Mouse (Mus musculus) left cerebral cortex, postnatal 10 days (tissue): ENCODE measurements around the gene Pdzd3. TPM values are rescaled to one million over a fixed set of nuclear protein-coding genes. Genes with fewer than 3 reads are reported as not detected.
"Not testable (repeated sequence)": the region's sequence is repeated elsewhere in the genome, so short reads cannot be mapped to it uniquely, and the experiment has no call there.

ENCODE experiments used
- DNase-seq, 2 experiments: peaks; one replicate each; pipeline ENCODE4 v3.0.0; 2021 to 2022; ENCODE audit warnings: low spot score in 2 of 2, mixed read lengths in 1 of 2; ENCODE audit errors: extremely low spot score in 1 of 2
- intact Hi-C: fragments of 180-260 bp; cut with DNase I; formaldehyde crosslinking; loops from one replicate; pipeline ENCODE4 v1.15.1; 2025
- total RNA-seq, 2 experiments: library from RNA; stranded (reverse); gene quantifications; 2 replicates each; pipeline ENCODE4 v1.2.3; 2021

The Pdzd3 gene
- total RNA-seq: under 1 TPM; 0.53 to 0.60 TPM

DNA sequence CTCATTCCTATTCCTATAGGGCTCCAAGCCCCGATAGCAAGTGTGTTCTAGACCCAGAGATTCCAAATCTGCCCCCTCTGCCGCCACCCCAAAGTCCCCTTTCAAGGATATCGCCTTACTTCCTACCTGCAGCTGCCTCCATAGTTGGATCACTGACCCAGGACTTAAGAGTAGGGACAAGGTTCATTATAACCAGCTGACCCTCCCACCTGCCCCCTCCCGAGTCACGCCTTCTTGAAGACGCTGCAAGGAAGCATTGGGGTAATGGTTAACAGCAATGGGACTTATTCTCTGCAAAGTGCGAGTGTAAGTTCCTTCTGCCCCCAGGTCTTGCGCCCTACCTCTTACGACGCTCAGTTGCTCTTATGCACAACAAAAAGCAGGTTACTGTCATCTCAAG lies at the start of gene Pdzd3:
Pdzd3 (minus strand) TSS at position 158 of the 400 bp plus-strand sequence.
- no peak for DNase-seq
- intact Hi-C loops: no loop called here

DNA sequence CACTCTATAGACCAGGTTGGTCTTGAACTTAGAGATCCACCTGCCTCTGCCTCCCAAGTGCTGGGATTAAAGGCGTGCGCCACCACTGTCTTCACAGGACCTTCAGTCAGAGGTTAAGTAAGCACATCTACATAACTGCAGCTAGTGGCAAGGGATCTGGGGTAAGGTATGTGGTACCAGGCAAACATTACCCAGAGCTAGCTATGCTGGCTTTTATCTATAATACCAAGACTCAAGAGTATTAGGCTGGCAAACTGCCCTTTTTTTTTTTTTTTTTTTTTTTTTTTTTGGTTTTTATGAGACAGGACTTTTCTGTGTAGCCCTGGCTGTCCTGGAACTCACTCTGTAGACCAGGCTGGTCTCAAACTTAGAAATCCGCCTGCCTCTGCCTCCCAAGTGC lies 48.7 kb upstream of the Pdzd3 start:
- DNase-seq, intact Hi-C loops: not testable (repeated sequence)

DNA sequence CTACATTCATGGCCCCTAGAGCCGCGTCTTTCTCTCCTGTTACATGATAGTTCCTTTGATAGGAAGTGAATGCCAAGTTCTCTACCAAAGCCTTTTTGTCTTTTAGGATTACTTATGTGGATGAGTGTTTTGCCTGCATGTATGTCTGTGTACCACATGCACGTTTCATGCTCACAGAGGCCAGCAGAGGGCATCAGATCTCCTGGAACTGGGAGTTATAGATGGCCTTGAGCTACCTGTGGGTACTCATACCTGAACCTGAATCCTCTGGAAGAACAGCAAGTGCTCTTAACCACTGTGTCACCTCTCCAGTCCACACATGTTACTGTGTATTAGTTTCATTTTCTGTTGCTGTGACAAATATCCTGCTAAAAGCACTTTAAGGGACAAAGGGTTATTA lies 41.2 kb upstream of the Pdzd3 start:
- no peak for DNase-seq
- intact Hi-C loops: no loop called here

DNA sequence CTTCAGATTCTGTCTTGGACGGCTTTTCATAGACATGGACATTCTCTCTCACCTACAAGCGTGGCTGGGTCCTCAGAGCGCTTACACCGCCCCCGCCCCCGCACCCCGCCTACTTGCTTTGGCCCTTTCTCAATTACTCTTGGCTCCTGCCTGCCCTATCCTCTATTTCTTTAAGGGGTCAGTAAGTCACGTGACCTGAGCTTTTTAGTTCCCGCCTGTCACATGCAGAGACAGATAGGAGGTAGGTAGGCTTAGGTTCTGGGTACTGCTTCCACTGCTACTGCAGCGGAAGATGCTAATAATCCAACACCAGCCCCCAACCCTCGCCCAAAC lies 37.7 kb upstream of the Pdzd3 start:
- DNase-seq: no peak
- intact Hi-C loops: no loop called here

DNA sequence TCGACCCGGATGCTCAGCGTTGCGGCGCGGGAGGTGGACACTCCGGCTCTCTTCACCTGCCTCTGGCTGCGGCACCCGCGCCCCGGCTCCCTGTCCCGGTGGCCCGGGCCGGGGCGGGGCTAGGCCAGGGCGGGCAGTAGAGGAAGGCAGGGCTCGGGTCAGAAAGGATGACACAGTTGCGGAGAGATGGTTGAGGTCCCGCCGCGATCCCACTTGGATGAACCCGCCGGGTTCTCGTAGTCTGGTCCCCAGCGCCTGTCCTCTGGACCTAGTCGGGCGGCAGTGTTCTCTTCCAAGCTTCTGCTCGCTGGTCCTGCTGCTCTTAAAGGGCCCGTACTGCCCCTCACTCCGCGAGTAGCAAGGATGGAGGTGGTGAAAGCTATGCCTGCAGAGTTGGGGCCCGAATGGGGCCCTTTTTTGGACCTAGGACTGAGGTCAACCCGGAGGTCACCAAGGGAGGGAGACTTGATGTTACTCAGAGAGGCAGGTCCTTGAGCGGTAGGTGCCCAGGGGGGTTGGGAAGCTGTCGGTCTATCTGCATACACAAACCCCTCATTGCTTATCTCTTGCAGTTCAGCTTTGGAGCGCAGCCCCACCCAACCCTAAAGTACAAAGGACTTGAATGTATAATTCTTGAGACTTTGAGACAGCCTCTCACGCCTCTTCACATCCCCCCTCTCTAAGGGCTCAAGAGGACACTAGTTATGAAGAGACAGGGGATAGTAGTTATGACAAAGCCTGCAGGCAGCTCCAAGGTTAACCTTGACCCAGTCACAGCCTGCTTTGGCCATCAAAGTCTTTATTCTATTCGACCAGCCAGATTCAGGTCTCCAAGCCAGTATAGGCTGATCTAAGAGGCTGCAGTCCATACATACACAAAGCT lies 37.0 kb upstream of the Pdzd3 start, which contains the start of gene Abcg4:
Abcg4 (minus strand) TSS at position 540 of the 883 bp plus-strand sequence.
- DNase-seq: peak in 1 of 2 experiments; percentile 58
- intact Hi-C loops: no loop called here

DNA sequence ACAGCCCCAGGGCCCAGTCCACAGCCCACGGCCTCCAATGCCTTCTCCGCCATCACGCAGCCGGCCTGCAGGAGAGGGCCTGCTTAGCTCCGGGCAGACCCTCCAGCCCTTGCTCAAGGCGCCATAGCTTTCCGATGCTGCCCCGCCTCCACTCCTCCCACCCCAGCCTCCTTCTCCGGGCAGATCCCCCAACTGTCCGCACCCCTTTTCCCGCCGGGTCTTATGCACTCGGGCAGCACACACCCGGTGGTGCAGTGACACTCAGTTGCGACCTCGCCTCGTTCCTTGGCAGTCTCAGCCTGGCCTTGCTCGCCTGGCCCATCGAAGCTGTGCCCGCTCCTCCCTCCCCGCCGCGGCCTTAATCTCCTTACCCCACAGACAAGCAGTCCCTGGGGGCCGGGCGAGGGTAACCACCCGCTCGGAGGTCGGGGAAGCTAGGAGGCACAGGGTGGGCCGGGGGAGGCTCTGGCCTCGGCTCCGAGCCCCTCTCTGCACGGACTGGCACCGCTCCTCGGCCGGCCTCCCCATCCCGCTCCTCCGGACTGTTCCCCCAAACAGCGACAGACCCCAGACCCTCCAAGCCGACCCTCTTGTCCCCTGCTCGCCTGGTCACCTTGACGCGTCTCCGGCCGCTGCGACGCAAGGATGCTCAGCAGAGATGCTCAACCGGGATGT lies 36.3 kb upstream of the Pdzd3 start:
- intact Hi-C loops: no loop called here
- DNase-seq: peak in 1 of 2 experiments; percentile 60

DNA sequence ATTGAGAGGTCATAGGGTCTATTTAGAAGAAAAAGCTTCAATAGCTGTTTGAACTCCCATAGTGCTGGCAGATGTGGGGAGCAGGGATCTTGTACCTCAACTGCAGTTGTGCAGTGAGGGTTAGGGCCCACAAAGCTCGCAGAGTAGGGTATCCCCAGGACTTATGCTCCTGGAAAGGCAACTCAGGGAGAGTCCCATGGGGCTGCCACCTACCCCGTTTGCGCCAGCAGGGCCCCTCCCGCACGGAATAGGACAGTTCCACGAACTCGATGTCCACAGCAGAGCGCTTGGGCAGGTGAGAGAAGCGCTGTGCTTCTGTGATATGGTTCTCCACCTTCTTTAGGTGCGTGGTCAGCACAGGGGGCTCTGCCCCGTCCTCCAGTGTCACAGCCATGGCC lies 35.7 kb upstream of the Pdzd3 start:
- DNase-seq: no peak
- intact Hi-C loops: no loop called here

DNA sequence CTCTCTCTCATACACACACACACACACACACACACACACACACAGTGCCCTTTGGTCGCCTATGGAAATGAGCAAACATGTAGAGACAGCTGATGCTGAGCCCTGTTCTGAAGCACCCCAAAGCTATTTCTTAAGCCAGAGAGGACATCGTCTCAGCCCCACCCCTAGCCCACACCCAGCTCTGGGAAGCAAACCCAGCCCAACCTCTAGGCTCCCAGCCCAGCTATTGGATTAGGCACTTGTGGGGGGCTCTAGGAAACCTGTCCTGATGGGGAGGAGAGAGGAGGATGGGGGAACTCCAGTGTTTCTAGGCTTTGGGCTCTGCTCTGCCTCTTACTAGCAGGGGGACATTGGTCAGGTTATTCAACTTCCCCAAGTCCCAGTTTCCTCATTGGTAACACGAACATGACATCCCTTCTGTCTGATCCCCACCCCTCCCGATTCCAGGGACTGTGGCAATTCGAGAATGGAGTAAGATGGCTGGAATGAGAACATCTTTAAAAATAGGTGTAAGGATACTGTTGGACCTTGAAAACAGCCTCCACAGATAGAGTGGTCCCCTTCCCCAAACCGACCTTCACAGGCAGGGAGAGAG lies 35.1 kb upstream of the Pdzd3 start:
- intact Hi-C loops: no loop called here
- no peak for DNase-seq

DNA sequence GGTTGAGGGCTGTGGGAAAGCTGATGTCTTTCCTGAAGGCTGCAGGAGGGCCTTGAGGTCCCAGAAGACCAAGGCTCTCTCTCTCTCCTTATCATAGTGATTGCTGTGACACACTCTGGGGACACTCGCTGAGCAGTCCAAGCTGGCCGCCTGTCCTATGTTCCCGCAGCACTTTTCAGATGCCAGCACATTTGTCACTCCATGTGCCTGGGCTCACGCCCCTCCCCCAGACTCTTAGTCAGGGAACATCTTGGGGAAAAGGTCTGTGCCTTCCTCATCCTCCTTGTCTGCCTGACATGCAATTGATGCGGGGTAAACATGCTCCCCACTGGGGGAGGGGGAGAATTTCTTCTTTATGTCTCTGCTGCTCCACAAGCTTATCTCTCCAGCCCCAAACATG lies 31.9 kb upstream of the Pdzd3 start:
- intact Hi-C loops: no loop called here
- no peak for DNase-seq

DNA sequence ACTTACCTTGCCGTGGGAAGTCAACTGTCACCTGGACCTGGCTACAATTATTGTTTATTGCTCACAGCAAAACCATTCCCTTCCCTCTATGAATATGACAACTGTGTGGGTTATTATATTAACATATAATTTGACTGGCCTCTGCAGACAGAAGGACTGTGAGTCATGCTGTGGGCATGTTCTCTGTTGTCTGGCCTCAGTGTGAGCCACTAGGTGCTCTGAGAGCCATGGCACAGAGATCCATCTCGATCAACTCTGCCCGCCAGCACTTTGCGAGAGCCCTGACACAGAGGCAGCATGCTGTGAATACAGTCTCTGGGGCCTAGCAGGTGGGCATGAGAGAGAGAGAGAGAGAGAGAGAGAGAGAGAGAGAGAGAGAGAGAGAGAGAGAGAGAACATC lies 18.7 kb upstream of the Pdzd3 start:
- intact Hi-C loops: no loop called here
- no peak for DNase-seq

DNA sequence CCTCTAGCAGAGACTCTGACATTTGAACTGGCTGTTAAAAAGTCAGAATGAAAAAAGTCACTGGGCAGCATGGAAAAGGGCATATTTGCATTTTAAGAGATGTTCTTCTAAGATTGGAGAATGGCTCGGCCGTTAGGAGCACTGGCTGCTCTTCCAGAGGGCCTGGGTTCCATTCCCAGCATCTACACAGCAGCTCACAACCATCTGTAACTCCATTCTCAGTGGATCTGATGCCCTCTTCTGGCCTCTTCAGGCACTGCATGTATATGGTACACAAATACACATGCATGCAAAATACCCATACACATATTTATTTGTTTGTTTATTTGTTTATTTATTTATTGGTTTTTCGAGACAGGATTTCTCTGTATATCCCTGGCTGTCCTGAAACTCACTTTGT lies 17.8 kb upstream of the Pdzd3 start:
- DNase-seq: no peak
- intact Hi-C loops: no loop called here

DNA sequence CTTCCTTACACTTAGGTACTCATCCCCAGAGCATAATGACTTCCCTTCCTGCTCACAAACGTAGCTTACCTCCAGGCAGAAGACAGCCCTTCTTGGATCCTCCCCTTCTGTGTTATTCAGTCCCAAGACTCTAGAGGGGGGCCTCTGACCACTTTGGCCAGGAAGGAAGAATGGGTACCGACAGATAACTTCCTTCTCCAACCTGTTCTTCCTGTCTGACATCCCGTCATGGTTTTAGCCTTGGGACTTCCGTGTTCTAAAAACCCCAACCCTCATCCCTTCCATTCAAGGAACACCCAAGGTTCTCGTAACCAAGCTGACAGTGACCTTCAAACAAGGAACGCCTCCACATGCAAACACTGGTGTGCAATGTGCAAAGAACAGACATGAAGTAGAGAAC lies 17.2 kb upstream of the Pdzd3 start, which contains the start of gene Nlrx1:
Nlrx1 (minus strand) TSS at position 168 of the 400 bp plus-strand sequence.
- intact Hi-C loops: no loop called here

DNA sequence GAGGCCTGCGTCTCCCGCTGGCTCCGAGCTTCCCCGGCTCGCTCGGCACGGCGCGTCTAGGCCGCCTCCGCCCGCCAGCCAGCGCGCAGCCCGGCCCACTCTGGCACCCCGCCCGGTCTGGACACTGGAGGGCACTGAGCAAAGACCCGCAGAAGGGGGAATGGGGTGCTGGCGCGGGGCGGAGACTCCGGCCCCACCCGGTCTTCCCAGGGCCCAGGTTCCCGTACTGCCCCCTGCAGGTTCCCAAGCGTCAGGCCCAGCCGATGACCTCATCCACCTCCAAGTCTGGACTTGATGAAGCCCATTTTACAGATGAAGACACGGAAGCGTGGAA lies 16.7 kb upstream of the Pdzd3 start:
- intact Hi-C loops: no loop called here
- DNase-seq: peak; percentile 73 to 93

More for the DNA sequence above, 17.2 kb upstream of the Pdzd3 start, which contains the start of gene Nlrx1:
- DNase-seq: no peak

DNA sequence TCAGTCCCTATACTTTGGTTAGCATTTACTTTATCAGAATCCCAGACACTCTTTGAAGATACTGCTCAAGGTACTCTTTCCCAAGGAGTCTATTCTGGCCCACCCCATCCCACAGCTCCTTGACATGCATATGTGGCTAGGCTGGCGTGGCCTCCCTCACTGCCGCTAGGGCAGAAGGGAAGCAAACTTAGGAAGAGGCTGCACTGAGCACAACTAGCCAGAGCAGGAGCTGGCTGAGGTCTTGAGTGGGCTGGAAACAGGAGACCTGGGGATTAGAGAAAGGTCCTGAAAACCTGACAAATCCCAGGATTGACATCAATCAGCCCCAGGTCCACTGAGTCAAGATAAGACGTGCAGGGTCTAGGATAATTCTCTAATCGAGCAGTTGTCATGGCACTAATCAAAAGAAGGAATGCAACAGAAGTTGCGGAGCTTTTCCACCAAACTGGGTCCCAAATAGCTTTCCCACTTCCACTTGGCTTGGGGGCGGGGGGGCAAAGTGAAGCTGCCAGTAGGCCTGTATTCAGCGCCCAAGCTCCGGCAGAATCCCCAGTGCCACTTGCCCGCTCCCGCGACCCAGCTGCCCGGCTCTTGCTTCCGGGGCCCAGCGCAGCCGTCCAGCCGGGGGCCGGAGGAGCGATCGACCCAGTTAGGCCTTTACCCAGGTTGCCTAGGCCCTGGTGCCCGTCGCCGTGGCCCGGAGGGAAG lies 16.2 kb upstream of the Pdzd3 start:
- DNase-seq: no peak
- intact Hi-C loops: no loop called here

DNA sequence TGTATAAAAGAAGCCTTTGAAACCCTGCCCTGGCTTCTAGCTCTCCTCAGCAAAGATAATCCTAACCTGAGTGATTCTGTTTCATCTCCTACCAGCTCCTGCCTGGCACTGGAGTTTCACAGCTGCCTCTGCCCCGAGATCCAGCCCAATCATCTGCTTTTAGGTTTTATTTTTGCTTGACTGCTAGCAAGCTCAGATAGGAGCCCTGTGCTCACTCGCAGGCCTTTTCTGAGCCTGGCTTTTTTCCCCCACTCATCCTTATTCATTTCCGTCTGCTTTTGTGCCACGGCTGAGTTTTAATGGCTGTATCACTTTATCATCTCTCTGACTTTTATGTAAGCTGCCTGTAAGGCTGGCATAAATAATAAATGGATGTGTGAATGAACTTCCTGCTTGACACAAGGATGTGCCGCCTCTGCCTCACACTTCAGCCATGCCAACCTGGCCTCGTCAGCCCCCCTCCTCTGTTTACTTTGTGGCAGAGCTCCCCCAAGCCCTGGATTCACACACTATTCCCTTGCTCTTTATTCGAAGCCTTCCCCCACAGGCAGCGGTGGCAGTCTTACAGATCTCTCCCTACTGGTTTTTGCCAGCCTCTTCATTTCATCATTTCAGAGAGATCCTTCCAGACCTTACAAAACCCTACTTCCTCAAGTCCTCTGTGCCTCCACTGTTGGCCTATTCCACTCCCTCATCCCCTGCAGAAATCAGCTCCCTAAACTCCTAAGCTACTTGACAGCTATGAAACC lies 15.4 kb upstream of the Pdzd3 start:
- intact Hi-C loops: no loop called here
- no peak for DNase-seq

DNA sequence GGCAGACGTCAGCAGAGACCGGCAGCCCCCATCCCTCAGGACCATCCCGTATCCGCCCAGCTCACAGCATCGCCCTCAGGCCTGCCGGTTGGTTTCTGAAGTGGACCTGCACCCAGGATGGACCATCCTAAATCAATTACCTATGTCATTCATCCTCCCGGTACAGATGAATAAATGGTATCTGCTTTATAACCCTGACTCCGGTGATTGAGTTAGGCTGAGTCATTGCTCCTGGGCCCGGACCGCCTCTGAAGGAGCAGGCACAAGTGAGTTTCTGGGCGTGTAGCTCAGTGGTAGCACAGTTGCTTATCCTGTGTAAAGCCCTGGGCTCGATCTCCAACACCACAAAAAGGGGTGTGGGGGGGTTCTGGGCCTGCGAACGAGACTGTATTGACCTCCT lies 10.1 kb upstream of the Pdzd3 start:
- DNase-seq: no peak
- intact Hi-C loops: no loop called here

DNA sequence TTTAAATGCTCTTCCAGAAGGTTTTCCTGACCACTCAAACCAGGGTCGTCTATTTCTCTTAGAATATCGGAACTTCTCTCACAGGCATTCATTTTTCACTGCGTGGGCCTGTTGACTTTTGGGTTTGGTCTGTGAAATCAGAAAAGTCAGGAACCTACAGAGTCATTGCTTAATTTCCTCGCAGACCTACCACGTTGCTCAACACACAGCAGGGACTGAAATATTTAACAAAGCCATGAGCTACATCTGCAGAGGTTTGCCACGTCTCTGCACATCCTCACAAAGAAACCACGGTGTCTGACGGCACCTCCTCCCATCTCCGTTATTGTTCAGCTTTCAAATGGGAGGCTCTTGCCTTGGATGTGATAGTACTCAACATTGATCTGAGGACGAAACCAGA lies 7.7 kb upstream of the Pdzd3 start:
- no peak for DNase-seq
- intact Hi-C loops: no loop called here

DNA sequence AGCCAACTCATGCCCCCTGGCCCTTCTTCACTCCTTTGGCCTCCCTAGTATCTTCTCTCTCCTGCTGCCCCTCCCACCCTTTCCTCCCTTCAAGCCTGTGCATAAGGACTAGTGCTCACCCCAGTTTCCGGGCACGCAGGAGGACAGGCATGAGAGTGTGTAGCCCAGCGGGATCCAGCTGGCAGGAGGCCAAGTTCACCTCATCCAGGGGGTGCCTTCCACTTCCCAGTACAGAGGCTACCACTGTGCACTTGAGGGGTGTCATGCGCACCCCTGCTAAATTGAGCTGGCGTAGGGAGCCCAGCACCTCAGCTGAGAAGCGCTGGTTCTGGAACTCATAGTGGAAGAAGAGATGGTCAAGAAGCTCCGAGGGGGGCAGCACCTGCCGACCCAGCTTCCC lies 4.9 kb upstream of the Pdzd3 start:
- intact Hi-C loops: no loop called here

DNA sequence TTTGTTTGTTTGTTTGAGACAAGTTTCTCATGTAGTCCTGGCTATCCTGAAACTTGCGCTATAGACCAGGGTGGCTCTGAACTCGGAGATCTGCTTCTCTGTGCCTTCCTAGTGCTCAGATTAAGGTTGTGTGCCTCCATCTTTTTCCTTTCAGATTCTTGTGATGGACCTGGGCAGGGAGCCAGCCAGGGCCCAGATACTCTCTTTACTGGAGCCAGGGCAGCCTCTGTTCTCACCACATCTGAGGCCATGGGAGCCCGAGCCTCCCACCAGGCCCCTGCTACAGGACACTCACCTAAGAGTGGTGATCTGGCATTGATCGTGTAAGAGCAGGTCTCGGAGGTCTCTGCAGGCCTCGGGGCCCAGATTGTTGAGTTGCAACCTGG lies 3.9 kb upstream of the Pdzd3 start:
- intact Hi-C loops: no loop called here
- no peak for DNase-seq

More for the DNA sequence above, 4.9 kb upstream of the Pdzd3 start:
- DNase-seq: no peak
